Mouse (Mus musculus): Measurements from ENCODE around the gene Gm45234.

Gm45234 gene

DNA sequence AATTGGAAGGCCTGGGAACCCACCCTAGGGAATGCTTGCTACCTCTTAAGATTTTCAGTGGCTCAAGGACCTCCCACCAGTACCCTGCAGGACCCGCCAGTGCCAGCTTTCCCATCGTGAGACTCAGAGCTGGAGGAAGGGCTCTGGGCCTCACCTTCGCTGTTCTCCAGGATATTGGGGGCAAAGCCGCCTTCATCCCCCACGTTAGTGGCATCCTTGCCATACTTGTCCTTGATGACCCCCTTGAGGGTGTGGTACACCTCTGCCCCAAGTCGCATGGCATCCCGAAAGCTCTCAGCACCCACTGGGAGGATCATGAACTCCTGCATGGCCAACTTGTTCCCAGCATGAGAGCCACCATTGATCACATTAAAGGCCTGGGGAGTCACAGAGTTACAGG is 10.1 kb upstream of the Gm45234 start:
- DNase-seq: no peak

DNA sequence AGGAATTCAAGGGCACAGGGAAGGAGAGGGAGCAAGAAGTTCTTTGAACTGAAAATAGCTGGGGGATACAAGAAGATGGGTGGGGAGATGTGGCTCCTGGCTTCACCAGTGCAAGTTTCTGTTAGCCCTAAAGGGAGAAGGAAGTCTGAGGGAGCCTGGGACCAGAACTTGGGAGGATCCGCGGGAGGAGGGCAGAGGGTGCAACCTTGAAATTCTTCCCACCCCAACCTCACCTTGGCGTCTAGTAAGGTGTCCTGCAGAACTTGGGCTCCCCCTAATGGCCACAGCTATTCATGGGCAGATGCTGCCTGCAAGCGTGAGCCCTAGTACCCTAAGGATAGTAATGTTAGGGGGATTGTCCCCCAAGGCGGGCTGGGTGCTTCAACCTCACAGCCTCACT is 3.4 kb upstream of the Gm45234 start:
- DNase-seq: peak; percentile 93 to 95

DNA sequence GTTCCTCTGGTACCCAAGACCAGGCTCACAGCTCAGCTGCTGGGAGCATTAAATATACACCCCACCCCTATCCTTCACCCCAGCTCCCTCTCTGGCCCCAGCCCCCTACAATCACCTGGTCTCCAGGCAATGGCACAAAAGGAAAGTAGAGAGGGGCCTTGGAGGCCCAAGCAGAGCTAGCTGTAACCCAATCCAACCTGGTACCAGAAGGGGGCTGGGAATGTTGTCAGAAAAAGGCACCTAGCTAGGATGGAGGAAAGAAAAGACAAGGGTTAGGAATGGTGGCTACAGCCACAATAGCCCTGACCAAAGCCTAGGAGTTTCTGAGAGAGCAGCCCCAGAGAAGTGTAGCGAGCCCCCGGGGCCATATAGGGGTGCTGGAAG is 3.0 kb upstream of the Gm45234 start:
- DNase-seq: peak in 1 of 2 experiments; percentile 13

DNA sequence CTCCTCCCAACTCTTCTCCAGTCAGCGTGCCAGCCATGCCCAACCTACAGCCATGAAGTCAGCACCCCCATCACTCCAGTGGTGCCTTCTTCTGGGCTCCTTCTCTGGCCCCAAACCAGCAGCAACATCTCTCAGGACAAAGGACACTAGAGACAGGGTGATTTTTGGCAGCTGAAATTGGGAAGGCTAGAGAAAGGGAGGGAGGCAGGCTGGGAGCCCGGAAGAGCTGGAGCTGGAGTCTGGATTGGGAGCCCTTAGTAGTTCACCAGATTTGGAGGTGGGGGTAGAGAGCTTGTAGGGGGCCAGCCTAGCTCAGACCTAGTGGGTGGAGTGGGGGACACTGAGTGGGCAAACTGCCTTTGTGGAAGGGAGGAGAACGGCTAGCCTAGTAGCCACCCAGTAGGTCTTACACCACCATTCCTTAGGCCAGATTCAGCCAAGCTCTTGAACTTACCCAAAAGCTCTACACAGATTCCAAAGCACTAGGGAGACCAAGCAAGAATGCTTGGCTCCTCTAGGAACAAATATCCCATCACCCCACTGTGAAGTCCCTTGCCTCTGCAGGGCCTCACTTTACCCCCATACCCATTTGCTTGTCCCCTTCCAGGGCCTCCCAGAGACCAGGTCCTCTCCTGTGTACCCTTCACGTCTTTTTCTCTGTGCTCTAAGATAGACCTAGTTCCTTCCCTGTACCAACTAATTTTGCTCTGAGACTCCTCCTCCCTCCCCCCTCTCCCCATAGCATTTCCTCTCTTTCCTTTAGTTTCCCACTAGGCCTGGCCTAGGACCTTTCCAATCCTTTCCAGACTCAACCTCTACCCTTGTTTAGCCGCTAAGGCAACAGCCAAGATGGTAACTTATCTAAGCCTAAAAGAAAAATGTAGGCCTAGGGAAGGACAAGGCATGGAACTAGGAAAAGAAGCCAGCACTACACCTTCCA is 2.4 kb upstream of the Gm45234 start:
- DNase-seq: peak; percentile 79 to 81

DNA sequence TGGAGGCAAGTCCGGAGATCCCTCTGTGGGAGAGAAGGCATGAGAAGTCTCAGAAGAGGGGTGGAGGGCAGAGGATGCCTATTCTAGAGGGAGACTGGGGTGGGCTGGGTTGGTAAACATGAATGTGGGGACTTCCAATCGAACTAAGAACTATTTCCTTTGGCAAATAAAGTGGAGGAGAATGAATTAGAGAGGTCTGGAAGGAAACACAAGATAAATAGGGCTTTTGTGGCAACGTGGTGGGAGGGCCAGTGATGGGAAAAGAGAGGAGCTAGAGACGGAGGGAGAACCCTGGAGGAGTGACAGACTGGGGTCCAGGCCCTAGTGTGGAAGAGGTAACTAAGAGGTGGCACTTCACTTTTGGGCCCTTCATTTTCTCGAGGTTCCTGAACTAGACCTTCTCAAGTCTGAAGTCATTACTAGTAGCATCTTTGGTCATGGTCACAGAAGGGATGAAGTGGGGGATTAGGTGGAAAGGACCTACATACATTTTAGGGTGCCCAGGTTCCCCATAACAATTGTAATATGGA is 1.6 kb upstream of the Gm45234 start:
- DNase-seq: peak in 1 of 2 experiments; percentile 20

DNA sequence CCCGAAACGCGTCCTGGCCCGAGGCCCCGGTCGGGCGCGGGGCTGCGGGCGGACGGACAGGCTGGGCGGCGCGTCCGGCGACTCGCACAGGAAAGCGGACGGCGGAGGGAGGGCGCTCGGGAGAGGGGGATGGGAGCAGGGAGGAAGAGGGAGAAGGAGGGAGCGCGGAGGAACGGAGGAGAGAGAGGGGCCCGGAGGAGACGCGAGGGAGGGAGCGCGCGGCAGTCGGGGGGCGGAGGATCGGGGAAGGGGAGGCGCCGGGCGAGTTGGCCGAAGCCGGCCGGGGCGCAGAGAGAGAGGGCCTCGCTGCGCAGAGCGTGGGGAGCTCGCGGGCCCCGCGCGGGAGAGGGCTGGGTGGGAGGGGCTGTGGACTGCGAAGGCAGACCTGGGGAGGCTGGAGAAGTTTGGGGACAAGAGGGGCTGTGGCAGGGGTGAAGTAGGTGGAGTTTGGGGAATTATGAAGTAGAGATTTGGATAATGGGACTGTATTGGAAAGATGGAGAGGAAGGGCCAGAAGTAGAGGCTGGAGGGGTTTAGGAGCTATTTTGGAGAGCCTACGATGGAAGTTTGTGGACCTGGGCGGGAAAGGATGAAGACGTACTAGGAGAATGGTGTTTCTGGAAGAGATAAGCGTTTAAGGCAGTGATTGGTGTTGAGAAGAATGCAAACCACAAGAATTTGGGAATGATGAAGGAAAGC is 980 bp upstream of the Gm45234 start:
- peak; percentile 92 to 95 for DNase-seq

DNA sequence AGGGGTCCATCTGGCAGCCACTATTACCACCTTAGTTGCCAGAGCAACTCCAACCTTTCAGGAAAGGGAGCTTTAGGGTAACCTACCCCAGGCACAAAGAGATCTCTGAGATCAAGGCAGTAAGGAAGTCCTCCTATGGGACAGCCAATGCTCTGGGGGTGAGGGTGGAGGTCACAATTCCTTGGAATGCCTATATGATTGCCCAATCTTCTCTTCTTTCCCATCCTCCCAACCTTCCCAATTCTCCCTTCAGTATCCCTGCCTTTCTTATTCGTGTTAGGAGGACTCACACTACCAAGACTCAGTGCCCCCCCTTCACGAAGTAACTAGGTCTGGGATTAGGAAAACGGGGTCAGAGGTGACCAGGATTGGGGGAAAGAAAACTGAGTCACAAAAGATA is 515 bp downstream of the Gm45234 start:
- peak in 1 of 2 experiments; percentile 14 for DNase-seq

DNA sequence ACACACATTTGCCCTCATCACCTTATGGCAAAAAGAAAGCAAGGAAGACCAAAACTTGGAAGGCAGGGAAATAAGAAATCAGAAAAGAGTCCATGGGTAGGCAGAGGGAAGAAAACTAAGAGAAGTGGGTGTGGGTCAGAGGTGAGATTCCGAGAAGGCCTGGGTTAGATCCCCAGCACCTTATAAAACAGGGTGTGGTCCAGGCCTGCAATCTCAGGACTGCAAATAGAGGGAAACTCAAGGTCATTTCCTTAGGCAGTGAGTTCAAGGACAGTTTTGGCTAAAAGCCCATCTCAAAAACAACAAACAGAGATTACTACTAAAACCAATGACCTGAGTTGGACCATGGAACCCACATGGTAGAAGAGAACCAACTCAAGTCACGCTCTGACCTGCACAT is 2.0 kb downstream of the Gm45234 start:
- DNase-seq: no peak

DNA sequence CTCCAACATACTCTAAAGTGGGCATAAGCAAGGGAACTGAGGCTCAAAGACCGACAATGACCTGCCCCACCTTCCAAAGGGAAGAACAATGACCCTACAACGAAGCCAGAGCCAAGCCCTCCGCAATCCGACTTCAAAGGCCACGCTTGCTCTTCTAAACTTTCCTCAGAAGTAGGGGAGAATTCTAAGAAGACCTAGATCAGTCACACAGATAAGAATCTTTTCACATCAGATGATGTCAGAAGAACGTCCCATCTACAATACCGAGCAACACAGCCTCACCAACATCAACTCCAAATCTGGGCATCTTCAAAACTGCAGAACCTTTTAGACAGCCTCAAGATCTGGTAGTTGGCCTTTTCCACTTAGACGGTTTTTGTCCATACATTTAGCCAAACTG is 5.4 kb downstream of the Gm45234 start:
- DNase-seq: no peak

DNA sequence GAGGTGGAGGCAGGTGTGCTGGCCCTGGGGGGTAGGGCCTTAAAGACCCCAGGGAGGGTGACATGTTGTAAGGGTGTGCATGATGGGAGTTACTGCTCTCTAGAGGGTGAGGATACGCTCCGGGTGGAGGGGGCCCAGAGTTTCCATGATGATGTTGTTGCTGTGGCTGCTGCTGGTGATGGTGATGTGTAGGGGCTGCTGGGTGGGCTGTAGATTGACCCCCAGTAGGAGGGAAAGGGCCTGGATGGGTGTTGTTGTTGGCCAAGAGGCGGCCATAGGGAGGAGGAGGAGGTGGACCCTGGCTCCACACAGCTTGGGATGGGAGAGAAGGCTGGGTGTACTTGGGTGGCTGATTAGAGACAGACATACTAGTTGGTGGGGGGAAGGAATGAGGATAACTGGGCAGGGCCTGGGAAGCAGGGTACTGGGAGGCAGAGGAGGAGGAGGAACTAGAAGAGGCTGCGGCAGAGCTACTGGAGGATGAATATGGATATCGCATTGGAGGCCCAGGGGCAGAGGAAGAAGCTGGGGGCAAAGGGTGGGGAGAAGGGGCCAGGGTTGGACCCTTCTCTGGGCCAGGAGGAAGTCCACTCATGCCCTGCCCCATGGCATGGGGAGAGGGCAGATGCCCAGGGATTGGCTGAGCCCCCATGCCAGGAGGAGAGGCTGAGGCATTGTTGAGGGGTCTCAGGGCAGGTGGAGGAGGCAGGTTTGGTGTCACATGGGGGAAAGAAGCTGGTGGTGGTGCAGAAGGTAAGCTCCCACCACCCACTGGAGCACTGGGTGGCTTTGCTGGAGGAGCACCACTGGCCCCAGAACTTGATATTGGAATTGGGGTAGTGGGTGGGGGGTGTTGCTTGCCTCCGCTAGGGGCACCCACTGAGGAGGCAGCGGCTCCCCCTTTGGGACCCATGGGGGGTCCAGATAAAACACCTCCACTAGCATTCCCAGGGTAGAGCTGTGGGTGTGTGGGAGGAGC is 8.9 kb downstream of the Gm45234 start:
- DNase-seq: peak in 1 of 2 experiments; percentile 22

DNA sequence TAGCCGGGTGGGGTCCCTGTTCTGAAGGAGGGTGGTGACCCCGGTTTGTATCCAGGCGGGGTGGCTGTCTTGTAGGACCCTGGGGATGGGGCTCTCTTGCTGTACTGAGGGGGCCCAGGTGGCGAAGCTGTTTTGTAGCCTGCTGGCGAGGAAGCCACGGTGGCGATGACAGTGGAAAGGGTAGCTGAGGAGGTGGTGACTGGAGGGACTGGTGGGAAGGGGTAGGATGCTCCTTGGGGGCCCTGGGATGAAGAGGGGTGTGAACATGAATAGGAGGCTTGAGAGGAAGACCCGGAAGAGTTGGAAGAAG is 9.6 kb downstream of the Gm45234 start:
- DNase-seq: no peak

DNA sequence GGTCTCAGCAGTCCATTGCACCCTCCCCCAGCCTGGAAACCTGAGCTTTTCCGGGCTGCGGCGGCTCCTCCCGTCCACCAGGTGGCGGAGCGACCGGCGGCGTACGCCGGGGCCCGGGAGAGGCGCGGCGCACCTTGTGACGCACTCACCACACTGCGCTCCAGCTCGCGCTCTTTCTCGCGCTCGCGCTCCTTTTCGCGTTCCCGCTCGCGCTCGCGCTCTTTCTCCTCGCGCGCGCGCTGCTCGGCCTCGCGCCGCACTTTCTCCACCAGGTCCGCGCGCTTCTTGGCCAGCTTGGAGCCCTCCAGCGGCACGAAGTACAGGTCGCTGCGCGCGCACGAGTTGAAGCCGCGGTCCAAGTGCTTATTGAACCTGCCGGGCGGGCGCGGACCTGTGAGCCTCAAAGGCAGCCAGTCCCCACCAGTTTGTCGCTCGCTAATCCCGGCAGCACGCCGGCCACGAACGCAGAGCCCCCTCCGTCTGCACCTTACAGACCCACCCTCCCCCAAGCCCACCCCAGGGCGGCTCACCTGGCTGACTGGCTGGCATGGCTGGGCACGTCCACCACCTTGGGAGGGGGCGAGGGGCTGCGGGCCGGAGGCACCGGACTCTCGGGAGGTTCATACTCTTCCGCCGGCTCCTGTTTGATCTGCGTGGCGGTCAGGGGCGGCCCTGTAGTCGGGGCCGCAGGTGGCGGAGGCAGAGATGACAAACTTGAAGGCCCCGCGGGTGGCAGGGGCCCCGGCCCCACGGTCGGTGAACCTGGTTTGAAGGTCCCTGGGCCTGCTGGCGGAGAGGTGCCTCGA is 10.1 kb downstream of the Gm45234 start:
- peak; percentile 97 to 98 for DNase-seq

DNA sequence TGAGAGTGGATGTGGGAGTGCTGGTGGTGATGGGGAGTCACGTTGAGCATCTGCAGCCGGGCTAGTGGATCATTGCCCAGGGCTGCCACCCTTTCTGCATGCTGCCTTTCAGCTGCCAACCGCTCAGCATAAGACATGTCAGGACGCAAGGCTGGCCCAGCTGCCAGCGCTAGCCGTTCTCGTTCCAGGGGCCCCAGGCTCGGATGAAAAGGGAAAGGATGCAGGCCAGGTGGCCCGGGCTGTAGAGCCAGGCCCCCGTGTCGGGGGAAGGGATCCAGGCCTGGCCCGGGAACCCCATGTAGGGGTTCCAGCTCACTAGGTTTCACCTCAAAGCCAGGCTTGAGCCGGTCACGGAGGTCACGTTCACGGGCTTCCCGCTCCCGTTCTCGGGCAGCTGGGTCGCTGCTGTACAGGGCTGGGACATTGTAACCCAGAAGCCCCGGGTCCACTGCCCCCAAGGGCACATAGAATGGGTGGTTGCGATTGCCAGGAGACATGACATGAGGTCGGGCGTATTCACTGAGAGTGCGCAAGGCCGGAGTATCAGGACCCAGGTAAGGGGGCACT is 11.0 kb downstream of the Gm45234 start:
- DNase-seq: peak; percentile 63 to 66

DNA sequence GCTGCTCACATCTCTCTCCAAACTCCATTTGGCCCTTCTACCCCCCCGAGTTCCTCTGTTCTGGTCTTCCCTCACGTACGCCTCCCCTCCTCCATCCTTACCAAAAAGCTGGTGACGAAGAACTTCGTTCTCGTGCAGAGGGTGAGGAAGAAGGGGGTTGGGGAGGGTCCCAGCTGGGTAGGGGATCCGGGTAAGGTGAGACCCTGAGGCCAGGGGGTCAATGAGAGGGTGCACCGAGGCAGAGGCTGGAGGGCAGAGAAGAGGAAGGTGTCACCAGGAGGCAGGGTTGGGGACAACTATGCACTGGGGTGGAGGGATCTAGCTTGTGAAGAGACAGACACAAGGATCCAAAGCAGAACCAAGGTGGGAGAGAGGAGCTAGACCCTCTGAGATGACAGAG is 12.2 kb downstream of the Gm45234 start:
- DNase-seq: peak in 1 of 2 experiments; percentile 30

DNA sequence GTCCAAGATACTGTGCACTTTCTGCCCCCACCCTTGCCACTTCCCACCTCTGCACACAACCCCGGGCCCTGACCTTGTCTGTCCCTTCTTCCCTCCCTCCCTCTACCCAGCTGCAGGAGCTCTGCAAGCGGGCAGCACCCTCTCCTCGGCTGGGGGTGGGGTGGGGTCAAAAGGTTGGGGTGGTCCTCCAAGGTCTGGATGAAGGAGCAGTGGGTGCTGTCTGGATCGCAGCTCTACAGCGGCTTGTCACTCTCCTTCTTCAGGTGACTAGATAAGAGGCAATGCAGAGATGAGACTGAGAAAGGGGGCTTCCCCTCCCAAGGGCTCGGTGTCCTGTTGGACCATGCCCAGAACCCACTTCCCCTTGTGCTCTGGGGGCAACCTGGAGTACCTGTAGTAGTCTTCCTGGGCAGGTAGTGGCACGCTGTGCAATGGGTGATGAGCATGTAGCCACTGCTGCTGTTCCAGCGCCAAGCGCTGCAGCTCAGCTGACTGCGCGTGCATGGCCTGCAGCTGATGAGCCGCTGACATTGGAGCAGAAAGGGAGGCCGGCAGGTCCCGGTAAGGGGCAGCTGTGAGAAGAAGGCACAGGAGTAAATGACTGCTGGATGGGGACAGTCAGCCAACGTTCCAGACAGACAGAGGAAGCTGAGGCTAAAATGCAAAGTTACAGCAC is 12.8 kb downstream of the Gm45234 start:
- DNase-seq: peak in 1 of 2 experiments; percentile 41

DNA sequence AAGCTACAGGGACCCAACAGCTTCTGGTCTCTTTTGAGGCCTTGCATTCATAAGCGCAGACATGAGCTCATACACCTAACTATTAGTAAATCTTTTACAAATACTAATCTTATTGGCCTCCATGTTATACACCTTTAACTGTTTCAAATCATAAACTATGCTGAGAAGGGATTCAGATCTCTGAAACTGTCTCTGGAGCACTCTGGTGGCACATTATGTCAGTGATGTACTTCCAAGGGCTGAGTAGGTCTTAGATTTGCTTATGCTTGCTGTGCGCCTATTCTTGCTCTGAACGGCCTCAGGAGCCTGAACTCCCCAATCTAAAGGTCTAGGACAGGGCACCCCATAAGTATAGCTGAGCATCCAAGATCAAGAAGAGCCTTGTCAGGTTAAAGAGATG is 14.0 kb downstream of the Gm45234 start:
- no peak for DNase-seq

DNA sequence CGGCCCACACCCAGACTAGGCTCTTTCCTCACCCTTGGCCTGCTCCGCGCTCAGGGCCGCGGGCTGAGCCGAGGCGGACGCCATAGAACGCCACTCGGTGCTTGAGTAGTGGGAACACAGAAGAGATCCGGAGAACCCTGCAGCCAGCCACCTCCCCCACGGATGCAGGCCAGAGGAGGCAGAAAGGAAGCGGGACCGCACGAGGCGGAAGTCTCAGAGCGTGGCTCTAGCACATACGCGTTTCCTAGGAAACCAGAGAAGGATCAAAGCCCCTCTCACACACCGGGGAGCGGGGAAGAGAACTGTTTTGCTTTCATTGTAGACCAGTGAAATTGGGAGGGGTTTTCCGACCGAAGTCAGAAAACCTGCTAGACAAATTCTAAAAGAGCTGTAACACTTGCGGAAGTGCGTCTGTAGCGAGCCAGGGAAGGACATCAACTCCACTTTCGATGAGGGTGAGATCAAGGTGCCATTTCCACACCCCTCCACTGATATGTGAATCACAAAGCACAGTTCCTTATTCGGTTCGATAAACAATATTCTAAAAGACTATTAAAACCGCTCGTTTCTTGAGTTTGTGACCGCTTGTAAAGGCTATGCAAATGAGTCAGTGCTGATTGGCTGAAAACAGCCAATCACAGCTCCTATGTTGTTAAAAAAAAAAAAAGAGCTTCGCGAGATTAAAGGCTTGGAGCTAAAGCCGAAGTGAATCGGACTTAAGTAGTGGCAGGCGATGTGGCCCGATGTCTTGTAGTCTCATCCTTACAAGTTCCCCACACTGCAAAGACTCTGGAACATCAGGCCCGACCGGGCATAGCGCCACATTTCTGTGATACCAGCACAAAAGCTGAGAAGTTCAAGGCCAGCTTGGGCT is 14.7 kb downstream of the Gm45234 start, which contains the start of gene Grcc10:
Gene Grcc10 (minus strand): TSS at position 487 of the 874 bp plus-strand sequence.
- DNase-seq: peak; percentile 92 to 93

DNA sequence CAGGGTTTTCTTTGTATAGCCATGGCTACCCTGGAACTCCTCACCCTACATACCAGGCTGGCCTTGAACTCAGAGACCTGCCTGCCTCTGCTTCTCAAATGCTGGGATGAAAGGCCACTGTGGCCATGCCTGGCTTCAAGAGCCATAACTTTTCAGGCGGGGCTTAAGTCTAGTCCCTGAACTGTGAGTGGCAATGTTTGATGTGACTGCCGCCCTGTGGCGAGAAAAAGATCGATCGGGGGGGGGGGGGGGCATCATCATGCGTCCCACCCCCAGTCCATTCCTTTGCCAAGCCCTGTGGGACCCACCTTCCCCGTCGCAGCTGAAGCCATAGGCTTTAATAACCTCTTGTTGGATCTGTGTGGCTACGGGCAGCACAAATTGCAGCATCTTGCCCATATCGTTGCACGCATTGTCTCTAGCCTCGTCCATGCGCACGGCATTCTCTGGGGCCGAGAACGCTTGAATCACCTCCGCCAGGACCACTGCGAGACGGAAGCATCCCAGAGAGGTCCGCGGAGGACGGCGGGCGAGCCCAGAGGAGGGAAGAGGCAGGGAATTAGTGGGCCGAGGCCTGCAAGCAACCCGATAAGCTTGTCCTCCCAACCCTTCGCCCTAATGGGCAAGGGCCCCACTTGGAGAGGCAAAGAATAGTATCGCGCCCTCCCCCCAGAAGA is 15.5 kb downstream of the Gm45234 start:
- DNase-seq: peak; percentile 70 to 81

DNA sequence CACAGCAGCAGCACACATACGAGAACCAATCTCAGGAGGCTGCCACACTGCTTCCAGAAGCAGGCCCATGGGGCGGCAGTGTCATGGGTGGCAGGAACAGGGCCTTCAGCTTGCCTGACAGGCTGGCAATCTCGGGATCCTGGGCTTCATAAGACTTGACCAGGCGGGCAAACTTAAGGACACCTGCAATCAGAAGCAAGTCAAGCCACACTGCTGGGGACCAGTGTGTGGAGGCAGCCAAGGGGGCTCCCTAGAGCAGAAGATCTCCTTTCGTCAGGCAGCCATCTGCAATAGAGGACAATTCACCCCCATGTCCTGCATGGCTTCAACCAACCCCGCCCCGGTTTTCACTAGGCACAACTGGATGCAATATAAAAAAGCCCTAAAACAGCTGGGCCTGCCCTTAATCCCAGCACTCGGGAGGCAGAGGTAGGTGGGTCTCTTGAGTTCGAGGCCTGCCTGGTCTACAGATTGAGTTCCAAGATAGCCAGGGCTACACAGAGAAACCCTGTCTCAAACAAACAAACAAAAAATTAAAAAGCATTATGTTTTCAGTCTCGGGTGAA is 16.5 kb downstream of the Gm45234 start:
- DNase-seq: no peak
